Mouse (Mus musculus): ENCODE data around the gene Trim12c.
"Not testable (repeated sequence)": the region's sequence is repeated elsewhere in the genome, so short reads cannot be mapped to it uniquely, and the experiment has no call there.

GRCm38 (mm10) chr7:104315369-104316080 is 37.6 kb downstream of the Trim12c start, which contains the start of gene Trim12a:
- not testable (repeated sequence) for TF ChIP-seq CTCF (conservative IDR thresholded peaks at IDR 0.05; ENCODE audit: low read length); NANOG (IDR thresholded peaks at IDR 0.05; ENCODE audit: borderline replicate concordance, low read length); POU5F1 (IDR thresholded peaks at IDR 0.05; ENCODE audit: borderline replicate concordance, low read length)

All from E14TG2a.4 (cell line).